Mouse (Mus musculus): ENCODE data around the gene Bcas1.

Bcas1 gene

DNA sequence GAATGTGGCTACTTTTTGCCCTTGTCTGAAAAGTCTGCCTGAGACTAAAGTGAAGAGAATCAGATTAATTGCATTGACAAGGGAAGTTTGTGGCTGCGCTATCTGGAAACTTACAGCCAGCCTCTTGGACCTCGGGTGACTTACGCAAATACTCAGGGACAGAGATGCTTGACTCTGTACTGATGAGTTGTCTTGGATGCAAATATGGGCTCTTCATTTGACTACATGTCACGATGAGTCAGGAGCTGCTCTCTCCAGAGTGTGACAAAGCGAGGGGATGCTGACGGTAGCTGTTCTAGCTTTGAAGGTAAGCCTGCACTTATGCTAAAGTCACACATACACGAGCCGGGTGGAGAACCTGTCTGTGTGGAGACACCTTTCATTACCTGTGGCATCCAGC lies 111.3 kb downstream of the Bcas1 start:
- in situ Hi-C loops (cut with MboI, MseI), result no loop called here

DNA sequence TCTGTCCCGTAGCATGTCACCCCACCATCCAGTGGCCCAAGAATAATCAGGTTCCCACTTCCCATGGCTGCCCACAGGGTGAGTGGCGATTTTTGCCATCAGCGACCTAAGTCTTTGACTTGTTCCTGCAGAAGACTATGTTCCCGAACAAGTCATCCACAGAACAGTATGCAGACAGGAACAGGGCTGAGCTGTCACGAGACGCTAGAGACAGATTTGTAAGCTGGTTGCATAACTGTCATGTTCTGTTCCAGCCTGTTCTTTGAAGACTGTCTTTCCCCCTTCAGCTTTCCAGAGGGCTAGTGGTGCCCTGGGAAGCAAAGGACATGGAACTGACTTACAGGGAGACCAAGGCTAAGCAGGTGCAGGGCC lies 116.7 kb downstream of the Bcas1 start:
- in situ Hi-C loops (cut with MboI, MseI), result no loop called here

DNA sequence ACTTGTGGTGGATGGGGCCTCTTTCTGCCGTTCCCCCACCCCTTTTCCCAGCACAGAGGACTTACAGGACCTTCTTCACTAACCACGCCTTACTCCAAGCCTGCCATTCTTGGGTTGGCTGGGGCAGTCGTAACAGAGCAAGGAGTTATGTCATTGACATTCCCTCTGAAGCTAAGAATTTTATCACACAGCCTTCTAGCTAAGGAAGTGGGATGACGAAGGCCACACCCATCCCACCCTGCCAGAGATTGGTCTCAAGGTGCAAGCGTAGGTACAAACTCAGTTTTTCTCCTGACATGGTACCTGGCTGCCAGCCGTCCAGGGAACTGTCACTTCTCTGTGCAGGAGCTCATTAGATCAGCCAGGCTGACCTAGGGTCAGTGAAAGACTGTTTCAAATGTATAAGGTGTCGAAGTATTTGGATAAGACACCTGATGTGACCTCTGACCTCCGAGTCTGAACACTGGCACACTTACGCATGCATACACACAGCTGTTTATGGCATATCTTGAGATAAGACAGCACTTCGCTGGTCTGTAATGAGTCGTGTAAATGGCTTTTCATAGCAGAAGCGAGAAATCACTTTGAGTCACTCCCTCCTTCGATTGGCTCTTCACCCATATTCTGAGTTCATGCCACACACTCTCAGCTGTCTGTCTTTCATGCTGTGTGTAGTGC lies 117.2 kb downstream of the Bcas1 start:
- in situ Hi-C loops (cut with MboI, MseI), result no loop called here

DNA sequence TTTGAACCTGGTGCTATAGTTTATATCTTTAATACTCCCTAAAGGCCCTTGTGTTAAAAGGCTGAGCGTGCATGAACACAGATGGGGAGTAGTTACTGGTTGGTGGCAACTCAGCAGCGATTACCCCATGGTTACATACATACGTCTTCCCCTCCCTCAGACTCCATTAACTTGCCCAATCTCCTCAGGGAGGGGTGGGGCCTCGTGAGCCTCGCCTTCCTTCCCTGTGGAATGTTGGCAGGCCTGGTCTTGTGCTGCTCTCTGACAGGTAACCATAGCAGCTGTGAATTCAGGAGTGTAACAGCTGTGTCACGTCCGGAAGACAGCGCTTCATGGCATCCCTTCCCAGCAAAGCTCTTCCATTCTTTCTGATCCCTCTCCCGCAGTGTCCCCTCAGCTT lies 118.7 kb downstream of the Bcas1 start:
- in situ Hi-C loops (cut with MboI, MseI), result no loop called here

DNA sequence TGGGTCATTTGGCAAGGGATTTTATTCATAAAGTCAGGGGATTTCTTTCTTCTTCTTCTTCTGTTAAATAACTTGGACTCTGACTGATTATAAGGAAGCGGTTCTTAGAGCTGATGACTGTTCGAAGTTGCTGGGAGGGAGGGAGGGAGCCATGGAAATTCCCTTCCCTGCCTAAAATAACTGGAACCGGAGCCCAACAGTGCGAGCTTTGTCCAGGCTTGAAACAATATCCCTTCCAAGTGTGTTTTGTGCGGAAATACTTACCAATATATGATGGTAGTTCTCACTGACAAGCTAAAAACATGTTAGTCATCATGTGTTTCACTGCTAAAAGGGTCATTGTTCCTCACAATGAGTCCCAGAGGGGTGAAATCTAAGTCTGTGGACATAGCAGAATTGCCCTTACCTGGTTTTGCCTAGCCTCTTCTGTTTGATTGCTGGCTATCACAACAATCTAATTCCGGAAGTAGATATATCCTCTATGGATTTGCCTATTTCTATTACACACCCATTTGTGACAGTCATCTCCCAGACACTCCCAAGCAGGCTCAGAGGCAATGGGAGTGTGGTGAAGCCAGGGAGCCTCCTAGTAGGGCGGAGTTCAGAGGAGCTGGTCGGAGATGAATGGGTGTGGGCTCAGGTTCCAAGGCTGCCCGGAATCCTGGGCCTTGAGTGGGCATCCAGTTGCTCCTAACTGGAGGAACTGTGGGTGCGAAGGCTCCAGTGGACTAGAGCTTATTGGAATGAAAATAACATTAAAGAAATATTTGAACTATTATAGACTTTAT lies 119.4 kb downstream of the Bcas1 start:
- in situ Hi-C loops (cut with MboI, MseI), result no loop called here

DNA sequence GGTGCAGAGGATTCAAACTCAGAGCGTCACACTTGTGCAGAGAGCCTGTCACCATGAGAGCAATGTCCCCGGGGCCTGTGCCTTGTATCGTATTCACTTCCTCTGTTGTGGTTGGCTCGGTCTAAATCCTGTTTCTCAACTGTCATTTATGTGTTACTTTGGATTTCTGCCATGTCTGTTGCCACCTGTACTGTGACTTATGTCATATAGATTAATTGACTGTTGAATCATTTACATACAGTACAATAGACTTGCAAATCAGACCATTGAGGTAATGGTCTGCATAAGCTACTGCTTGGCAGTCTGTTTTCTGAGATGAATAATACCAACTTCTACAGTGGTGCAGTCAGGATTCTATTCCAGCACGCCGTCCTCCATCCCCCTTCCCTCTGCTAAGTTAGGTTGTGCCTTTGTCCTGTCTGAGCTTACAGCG lies 120.0 kb downstream of the Bcas1 start:
- in situ Hi-C loops (cut with MboI, MseI), result no loop called here

DNA sequence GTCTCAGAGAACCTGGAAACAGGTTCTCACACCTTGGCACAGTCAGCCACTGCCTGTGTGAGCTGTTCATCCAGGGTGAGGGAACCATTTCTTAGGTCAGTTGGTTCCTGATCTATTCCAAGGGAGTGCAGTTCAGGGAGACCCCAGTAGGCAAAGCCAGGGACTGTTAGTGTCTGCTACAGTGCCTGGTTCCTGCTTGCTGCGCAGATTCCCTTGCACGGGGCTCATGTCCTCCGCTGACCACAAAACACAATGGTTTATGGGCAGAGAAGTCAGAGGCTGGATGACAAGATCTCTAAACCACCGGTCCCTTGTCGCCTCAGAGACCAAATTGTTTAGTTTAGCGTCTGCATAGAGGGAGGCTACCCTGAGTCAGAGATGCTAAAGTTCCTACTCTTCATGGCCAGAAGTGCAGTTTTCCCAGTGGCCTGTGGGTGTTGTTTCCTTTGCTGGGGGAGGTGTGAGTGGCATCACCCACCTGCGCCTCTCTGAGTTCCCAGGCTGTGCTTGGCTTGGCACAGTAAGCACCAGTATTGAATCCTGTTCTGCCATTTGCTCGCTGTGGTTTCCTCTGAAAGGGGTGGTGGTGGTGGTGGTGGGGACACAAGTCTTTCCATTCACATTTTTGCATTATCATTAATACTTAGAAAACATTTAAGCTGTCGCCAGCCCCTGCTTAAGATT lies 120.9 kb downstream of the Bcas1 start:
- in situ Hi-C loops (cut with MboI, MseI), result no loop called here

DNA sequence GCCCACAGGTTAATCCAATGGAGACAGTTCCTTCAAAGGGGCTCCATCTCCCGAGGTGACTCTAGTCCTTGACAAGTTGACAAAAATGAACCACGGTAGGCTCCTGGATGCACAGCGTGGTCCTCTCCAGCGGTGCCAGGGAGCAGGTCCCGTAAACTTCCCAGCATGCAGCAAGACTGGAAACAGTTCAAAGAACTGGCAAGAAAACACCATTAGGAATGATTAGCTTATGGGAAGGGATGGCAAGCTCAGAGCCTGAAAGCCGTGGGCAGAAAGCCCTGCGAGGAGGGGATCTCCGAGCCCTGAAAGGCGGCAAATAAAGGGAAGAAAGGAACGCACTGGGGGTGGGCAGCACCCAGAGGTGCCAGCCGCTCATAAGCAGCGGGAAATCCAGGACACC lies 122.9 kb downstream of the Bcas1 start:
- in situ Hi-C loops (cut with MboI, MseI), result no loop called here

DNA sequence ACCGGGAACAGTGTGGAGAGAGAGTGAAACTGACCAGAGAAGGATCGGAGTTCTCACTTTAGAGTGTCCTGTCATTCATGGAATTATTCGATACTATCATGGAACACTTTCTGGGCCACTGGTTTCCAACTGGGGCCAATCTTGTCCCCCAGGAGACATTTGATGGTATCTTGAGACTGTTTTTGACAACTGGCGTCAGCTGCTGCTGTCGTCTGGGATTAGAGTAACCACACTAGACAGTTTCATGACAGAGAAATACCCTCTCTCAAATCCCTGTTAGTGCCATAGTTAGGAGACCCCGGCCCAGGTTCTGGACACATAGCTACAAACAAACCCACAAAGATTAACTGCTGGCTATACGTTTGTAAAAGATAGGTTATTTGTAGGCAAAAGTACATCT lies 124.0 kb downstream of the Bcas1 start:
- in situ Hi-C loops (cut with MboI, MseI), result no loop called here

DNA sequence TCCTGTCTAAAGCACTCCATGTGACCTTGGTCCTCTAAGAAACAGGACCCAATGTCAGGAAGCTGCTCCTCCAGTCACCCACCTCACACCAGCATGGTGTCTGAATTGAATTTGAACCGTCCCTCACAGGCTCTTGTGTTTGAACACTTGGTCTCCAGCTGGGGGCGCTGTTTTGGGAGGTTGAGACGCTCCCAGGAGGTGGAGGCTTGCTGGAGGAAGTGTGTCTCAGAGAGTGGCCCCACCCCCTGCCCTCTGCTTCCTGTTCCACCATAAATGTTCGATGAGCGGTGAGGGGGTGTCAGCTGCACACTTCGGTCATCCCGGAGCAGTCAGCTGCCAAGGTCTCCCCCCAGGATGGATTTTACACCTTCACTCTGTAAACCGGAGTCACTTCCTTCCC lies 124.8 kb downstream of the Bcas1 start:
- in situ Hi-C loops (cut with MboI, MseI), result no loop called here

Measured in T-helper 2 cell (primary cell).